Mouse (Mus musculus): ENCODE measurements around the gene Crtac1. TPM values are rescaled to one million over a fixed set of nuclear protein-coding genes. Genes with fewer than 3 reads are reported as not detected.

Crtac1 gene
- polyA plus RNA-seq, 1 experiment from 2014 or later, result 29.9 TPM

DNA sequence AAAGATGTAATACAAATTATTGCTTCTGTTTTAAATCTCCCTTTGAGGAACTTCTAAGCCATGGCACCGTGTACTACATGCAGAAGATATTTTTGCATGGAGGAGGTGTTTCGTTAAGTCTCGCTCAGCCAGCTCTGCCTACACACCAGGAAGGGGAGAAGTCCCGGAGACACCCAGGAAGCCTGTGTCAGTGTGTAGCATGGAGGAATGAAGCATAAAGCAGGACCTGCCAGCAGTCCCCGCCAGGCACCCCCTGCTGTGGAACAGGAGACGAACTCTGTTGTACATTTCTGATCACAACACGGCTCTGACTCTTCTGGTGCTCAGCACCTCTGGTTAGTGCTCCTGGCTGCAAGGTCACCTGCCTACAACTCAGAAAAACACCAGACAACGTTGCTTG, 51.8 kb downstream of the Crtac1 start:
- Histone ChIP-seq H3K9me3 (no peaks in the 10 kb centered on the region), H3K27me3 (peaks cover 18% of the 10 kb centered on the region; the same call in 1 of the 2 replicates), H3K4me2 (no peak overlapping the region), H3K36me3 (no peaks in the 10 kb centered on the region), H3K4me1 (replicated peaks) (peaks cover 29% of the 10 kb centered on the region), H3K9ac (no peak overlapping the region), H3K4me3 (no peak overlapping the region), H3K27ac (no peak overlapping the region)
- 47% methylated on average over 8 of the region's 8 CpGs for WGBS
- no peak for ATAC-seq (ENCODE audit: low FRiP score)

DNA sequence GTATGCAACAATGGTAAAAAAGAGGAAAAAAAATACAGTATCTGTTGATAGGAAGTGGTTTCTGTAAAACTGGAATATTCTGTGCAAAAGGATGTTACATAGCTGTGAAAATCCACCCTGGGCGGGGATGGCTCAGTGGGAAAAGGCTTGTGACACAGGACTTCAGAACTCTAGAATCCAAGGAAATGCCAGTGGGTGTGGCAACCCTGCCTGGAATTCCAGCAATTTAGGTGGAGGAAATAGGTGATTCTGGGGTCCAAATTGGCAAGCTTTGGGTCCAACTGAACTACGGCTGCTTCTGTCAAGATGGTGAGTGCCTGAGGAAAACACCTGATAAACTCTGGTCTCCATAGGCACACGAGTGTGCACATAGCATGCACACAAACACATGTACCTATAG, 54.4 kb downstream of the Crtac1 start:
- Histone ChIP-seq H3K27me3 (peaks cover 9% of the 10 kb centered on the region; the same call in 1 of the 2 replicates), H3K4me2 (no peak overlapping the region), H3K4me3 (no peak overlapping the region), H3K9me3 (no peaks in the 10 kb centered on the region), H3K9ac (no peak overlapping the region), H3K36me3 (no peaks in the 10 kb centered on the region), H3K27ac (no peak overlapping the region), H3K4me1 (replicated peaks) (peaks cover 23% of the 10 kb centered on the region)
- no peak for ATAC-seq (ENCODE audit: low FRiP score)
- 85% methylated on average over 3 of the region's 3 CpGs for WGBS

DNA sequence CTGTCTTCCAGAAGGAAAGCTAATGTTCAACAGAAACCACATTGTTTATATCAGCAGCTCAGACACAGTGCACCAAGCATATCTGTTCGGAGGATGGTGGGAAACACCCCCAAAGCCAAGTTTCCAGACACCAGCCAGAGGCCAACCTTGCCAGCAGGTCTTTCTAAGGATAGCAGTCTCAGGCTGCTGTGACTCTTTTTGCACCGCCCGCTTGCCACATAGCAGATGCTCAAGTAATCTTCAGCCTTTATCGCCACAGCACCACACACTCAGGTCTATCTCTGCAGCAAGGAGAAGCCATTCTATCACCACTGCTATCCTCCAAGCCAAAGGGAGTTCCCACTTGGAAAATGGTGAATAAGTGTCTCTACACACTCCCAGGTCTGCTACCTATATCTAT, 68.0 kb downstream of the Crtac1 start:
- no peak overlapping the region for H3K4me3 ChIP-seq
- no peak overlapping the region for H3K27ac ChIP-seq
- 93% methylated on average over 4 of the region's 4 CpGs for WGBS
- no peak overlapping the region for H3K9ac ChIP-seq
- no peaks in the 10 kb centered on the region for H3K36me3 ChIP-seq
- no peaks in the 10 kb centered on the region for H3K9me3 ChIP-seq
- no peaks in the 10 kb centered on the region for H3K27me3 ChIP-seq
- H3K4me1 ChIP-seq (replicated peaks), result peaks cover 9% of the 10 kb centered on the region
- no peak for ATAC-seq (ENCODE audit: low FRiP score)
- no peak overlapping the region for H3K4me2 ChIP-seq

DNA sequence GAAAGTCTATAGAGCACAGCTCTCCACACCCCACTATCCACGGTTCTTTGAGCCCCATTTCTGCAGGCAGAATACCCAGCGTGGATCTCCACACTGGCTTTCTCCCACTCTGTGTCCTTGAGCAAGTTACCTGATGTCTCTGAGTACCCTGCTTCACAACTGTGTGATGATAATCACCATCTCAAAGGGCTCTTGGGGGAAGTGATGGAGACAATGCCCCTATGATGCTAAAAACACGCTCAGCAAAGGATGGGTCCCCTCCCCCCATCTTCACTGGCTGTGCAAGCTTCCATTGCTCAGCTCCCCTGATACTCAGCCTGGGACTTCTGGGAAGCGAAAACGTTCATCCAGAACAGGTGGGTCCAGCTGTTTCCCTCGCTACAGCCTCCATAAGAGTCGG, 73.2 kb downstream of the Crtac1 start:
- no peak for ATAC-seq (ENCODE audit: low FRiP score)
- WGBS, result 52% methylated on average over 7 of the region's 7 CpGs

DNA sequence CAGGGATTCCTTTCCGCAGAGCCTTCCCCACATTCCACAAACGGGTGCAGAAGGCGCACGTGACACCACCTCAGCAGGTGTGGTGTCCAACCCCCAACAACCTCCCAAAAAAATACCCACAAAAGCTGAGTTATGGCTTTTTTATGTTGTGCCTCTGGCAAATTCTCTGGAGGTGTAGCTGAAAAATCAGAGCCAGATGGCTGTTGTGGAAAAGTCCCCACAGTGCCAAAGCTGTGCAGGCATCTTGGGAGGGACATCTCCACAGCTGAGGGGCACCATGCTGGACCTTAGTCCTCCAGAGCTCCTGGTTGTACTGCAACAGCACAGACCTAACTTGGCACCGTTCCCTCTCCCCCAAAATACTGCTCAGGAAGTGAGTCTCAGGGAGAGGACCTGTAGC, 74.7 kb downstream of the Crtac1 start:
- no peak overlapping the region for H3K27ac ChIP-seq
- no peak overlapping the region for H3K4me3 ChIP-seq
- no peak overlapping the region for H3K4me2 ChIP-seq
- no peaks in the 10 kb centered on the region for H3K36me3 ChIP-seq
- H3K9me3 ChIP-seq, result no peaks in the 10 kb centered on the region
- no peak overlapping the region for H3K9ac ChIP-seq
- no peak for ATAC-seq (ENCODE audit: low FRiP score)
- H3K4me1 ChIP-seq (replicated peaks), result peaks cover 34% of the 10 kb centered on the region
- WGBS, result 87% methylated on average over 5 of the region's 5 CpGs
- no peaks in the 10 kb centered on the region for H3K27me3 ChIP-seq

More for the DNA sequence above, 73.2 kb downstream of the Crtac1 start:
- Histone ChIP-seq H3K27ac (no peak overlapping the region), H3K4me3 (no peak overlapping the region), H3K4me2 (no peak overlapping the region), H3K9ac (no peak overlapping the region), H3K27me3 (no peaks in the 10 kb centered on the region), H3K4me1 (replicated peaks) (peaks cover 33% of the 10 kb centered on the region), H3K36me3 (no peaks in the 10 kb centered on the region), H3K9me3 (no peaks in the 10 kb centered on the region)

DNA sequence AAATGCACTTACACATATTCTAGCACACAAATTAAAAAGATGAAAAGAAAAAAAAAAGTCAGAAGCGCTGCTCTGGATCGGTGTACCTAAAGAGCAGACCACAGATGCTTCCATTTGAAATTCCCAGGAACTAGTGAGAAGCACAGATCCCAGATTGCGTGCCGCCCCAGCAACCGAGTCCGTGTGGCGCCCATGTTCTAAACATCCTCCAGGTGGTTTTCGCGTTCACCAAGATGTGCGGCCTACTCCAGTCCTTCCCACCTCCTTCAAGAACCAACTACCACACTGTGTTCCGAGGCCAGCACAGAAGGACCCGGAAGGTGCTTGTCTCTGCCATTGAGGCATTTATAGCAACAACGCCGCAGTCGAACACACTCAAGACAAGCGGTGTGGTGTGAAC, 76.1 kb downstream of the Crtac1 start:
- no peak for ATAC-seq (ENCODE audit: low FRiP score)
- Histone ChIP-seq H3K9me3 (no peaks in the 10 kb centered on the region), H3K36me3 (no peaks in the 10 kb centered on the region), H3K9ac (no peak overlapping the region), H3K4me3 (no peak overlapping the region), H3K4me2 (no peak overlapping the region), H3K27ac (no peak overlapping the region), H3K27me3 (no peaks in the 10 kb centered on the region), H3K4me1 (replicated peaks) (peaks cover 34% of the 10 kb centered on the region)
- 92% methylated on average over 16 of the region's 16 CpGs for WGBS

DNA sequence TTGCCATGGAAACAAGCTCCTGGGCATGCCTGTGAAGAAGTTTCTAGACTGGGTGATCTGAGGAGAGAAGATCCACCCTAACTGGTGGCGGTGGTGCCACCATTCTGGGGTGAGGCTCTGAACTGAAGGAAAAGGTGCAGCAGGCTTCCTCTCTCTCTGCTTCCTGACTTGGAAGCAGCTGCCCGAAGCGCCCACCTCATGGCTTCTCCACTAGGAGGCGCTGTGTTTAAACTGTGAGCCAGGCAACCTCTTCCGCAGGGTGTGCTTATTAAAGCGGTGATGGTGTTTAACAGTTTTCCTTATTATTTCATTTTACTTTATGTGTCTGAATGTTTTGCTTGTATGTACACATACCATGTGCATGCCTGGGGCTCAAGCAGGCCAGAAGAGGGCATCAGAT, 90.4 kb downstream of the Crtac1 start:
- ATAC-seq (ENCODE audit: low FRiP score), result no peak
- no peaks in the 10 kb centered on the region for H3K9me3 ChIP-seq
- no peak overlapping the region for H3K27ac ChIP-seq
- no peaks in the 10 kb centered on the region for H3K4me1 ChIP-seq (replicated peaks)
- no peaks in the 10 kb centered on the region for H3K27me3 ChIP-seq
- WGBS, result 48% methylated on average over 6 of the region's 6 CpGs
- H3K9ac ChIP-seq, result no peak overlapping the region
- no peak overlapping the region for H3K4me2 ChIP-seq
- H3K4me3 ChIP-seq, result no peak overlapping the region
- H3K36me3 ChIP-seq, result no peaks in the 10 kb centered on the region

DNA sequence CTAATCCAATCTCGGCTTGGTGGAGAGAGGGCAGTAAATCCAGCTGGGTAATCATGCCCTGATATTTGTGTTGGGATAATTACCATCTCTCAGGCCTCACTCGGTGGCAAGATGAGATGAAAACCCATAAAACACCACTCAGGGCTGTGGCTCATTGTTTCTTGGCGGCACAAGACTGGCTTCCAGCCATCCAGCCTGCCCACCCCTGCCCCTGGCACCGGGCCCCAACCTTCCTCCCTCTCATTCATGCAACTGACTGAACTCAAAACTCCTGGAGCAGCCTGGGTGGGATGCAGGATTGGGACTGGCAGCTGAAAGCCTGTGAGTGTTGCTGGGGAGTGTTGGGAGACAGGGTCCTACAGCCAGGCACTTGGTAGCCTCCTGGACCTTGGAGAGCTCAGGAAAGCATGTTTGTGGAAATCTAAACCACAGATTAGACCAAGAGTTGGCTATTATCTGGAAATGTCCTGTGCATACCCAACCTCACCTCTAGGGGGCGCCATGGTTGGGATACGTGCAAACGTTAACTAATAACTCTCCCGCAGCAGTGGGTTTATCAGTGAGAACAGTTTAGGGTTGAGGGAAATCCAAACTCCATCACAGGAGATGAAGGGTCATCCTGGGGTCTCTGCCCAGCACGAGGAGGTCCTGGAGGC, 99.4 kb downstream of the Crtac1 start:
- no peak overlapping the region for H3K9ac ChIP-seq
- peak; percentile 28; the same call in 1 of the 2 replicates for ATAC-seq (ENCODE audit: low FRiP score)

DNA sequence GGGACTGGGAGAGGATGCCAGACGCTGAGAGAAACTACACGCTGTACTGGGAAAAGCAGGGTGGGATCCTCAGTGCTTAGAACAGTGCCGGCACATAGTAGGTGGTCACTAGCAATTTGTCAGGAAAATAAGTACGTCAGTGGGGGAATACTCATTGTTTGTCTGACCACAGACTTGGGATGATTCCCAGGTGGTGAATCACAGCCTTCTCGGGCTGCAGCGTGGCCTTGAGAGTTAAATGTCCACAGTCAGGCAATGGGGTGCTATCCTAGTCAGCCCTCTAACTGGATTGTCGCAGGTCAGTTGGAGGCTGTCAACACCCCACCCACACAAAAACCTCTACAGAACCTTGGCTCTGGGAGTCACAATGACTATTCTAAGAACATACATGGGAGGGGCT, 100.1 kb downstream of the Crtac1 start:
- H3K36me3 ChIP-seq, result no peaks in the 10 kb centered on the region
- peaks cover 3% of the 10 kb centered on the region; the same call in 1 of the 2 replicates for H3K27me3 ChIP-seq
- ATAC-seq (ENCODE audit: low FRiP score), result no peak
- H3K4me1 ChIP-seq (replicated peaks), result peaks cover 14% of the 10 kb centered on the region
- H3K27ac ChIP-seq, result no peak overlapping the region
- H3K9me3 ChIP-seq, result no peaks in the 10 kb centered on the region
- H3K4me3 ChIP-seq, result no peak overlapping the region
- H3K4me2 ChIP-seq, result no peak overlapping the region
- no peak overlapping the region for H3K9ac ChIP-seq
- 90% methylated on average over 7 of the region's 7 CpGs for WGBS

More for the DNA sequence above, 99.4 kb downstream of the Crtac1 start:
- Histone ChIP-seq H3K9me3 (no peaks in the 10 kb centered on the region), H3K36me3 (no peaks in the 10 kb centered on the region), H3K4me3 (no peak overlapping the region), H3K27me3 (peaks cover 3% of the 10 kb centered on the region; the same call in 1 of the 2 replicates), H3K27ac (no peak overlapping the region; the same call in 1 of the 2 replicates), H3K4me2 (no peak overlapping the region), H3K4me1 (replicated peaks) (peaks cover 10% of the 10 kb centered on the region; the same call in 1 of the 2 replicates)
- 45% methylated on average over 9 of the region's 9 CpGs for WGBS

DNA sequence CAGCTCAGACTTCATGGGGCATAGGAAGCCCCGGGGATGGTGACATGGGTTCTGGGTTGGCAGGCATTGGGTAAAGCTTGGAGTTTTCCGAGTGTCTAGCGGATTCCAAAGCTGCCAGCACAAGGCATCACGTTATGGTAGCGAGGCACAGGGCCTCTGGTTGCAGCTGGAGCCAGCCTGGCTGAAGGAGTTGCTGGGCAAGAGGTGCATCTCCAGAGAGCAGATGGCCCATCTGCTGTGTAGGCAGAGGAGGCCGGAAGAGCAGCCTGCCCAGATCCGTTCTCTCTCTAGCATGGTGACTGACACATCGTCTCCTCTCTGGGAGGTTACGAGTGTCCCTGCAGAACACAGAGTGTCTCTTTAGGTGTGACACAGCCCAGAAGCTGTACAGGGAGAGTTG, 103.4 kb downstream of the Crtac1 start:
- 68% methylated on average over 9 of the region's 9 CpGs for WGBS
- peaks cover 23% of the 10 kb centered on the region for H3K4me1 ChIP-seq (replicated peaks)
- no peak overlapping the region for H3K4me2 ChIP-seq
- H3K4me3 ChIP-seq, result no peak overlapping the region
- H3K27me3 ChIP-seq, result peaks cover 3% of the 10 kb centered on the region; the same call in 1 of the 2 replicates
- H3K9ac ChIP-seq, result no peak overlapping the region
- no peaks in the 10 kb centered on the region for H3K36me3 ChIP-seq
- no peaks in the 10 kb centered on the region for H3K9me3 ChIP-seq
- ATAC-seq (ENCODE audit: low FRiP score), result no peak
- H3K27ac ChIP-seq, result peak overlapping the region; percentile 44

DNA sequence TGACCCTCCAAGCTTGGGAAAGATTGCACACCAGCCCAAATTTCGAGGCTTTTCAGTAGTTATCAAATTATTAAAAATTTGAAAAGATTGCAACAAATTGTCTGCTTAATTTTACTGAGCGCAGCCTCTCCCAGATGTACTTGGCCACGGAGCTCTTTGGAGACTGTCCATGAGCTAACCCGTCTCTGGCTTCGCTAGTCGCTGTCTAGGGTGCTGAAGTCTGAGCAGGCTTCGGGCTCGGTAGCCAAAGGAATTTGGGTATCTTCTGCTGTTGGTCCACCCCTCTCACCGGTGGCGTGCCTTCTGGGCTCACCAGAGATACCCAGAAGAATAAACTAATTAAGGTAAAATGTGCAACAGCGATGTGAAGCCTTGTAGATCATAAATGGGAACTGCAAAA, 105.7 kb downstream of the Crtac1 start:
- H3K36me3 ChIP-seq, result no peaks in the 10 kb centered on the region
- H3K4me3 ChIP-seq, result no peak overlapping the region
- ATAC-seq (ENCODE audit: low FRiP score), result no peak
- peak overlapping the region; percentile 40; the same call in 1 of the 2 replicates for H3K27ac ChIP-seq
- 11% methylated on average over 11 of the region's 11 CpGs for WGBS
- H3K4me2 ChIP-seq, result no peak overlapping the region
- peaks cover 3% of the 10 kb centered on the region; the same call in 1 of the 2 replicates for H3K27me3 ChIP-seq
- H3K9ac ChIP-seq, result no peak overlapping the region
- no peaks in the 10 kb centered on the region for H3K9me3 ChIP-seq
- peaks cover 21% of the 10 kb centered on the region for H3K4me1 ChIP-seq (replicated peaks)

DNA sequence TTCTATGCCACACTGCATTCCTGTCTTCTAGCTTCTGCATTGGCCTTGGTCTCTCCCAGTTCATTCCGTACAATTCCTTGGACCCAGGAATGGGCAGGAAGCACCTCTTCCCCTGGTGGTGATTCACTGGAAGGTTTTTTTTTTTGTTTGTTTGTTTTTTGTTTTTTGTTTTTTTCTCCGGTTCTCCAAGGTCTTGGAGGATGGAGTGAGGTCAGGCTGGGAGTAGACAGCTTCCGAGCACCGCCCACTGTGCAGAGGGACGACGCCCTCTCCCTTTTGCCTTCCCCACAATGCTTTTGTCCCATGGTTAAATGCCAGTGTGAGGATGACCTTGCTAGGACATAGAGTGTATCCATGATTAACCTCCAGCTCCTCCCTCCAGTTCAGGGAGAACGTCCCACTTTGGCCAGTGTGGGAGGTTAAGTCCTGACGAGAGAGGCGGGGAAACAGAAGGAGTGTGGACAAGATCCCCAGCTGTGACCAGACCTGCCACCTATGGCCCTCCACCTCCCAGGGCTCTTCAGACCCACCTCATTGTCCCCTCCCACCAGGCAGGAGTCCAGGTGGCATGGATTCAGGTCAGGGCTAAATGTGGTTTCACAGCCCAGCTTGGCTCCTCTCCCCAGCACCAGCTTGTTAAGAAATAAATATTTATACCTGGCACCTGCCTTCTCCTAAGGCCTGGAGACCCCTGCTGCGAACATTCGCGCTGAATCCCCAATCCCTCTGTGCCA, 109.1 kb downstream of the Crtac1 start:
- Histone ChIP-seq H3K4me3 (no peak overlapping the region), H3K27ac (no peak overlapping the region), H3K4me1 (replicated peaks) (peaks cover 43% of the 10 kb centered on the region), H3K9me3 (no peaks in the 10 kb centered on the region), H3K36me3 (no peaks in the 10 kb centered on the region), H3K4me2 (no peak overlapping the region), H3K9ac (no peak overlapping the region), H3K27me3 (peaks cover 7% of the 10 kb centered on the region; the same call in 1 of the 2 replicates)
- ATAC-seq (ENCODE audit: low FRiP score), result no peak
- 42% methylated on average over 12 of the region's 12 CpGs for WGBS
